Mouse (Mus musculus): ENCODE measurements around the gene Rev3l. TPM values are rescaled to one million over a fixed set of nuclear protein-coding genes. Genes with fewer than 3 reads are reported as not detected.

Gene Rev3l
- polyA plus RNA-seq, 1 experiment from 2014 or later, result 30.2 TPM

GRCm38 (mm10) chr10:39888621-39889020, 156.7 kb downstream of the Rev3l start:
- Histone ChIP-seq H3K27me3 (ENCODE audit: control insufficient read depth, insufficient read depth, low read length) (no peaks in the 10 kb centered on the region), H3K4me1 (ENCODE audit: control insufficient read depth, insufficient read depth, low read length) (no peaks in the 10 kb centered on the region), H3K36me3 (ENCODE audit: control insufficient read depth, insufficient read depth, low read length) (no peaks in the 10 kb centered on the region; the same call in 1 of the 2 replicates), H3K4me3 (ENCODE audit: low read length) (no peak overlapping the region), H3K9me3 (ENCODE audit: control insufficient read depth, low read length) (no peaks in the 10 kb centered on the region), H3K27ac (ENCODE audit: low read depth, low read length) (no peak overlapping the region), H3K9ac (ENCODE audit: low read depth, low read length) (no peak overlapping the region), H3K4me2 (replicated peaks; ENCODE audit: low read depth, low read length) (no peak overlapping the region)
- WGBS, result 41% methylated on average over 3 of the region's 3 CpGs
- ATAC-seq (ENCODE audit: low FRiP score, low TSS enrichment), result no peak

GRCm38 (mm10) chr10:39893702-39894697, 162.1 kb downstream of the Rev3l start:
- Histone ChIP-seq H3K4me1 (ENCODE audit: control insufficient read depth, insufficient read depth, low read length) (peaks cover 3% of the 10 kb centered on the region; the same call in 1 of the 2 replicates), H3K36me3 (ENCODE audit: control insufficient read depth, insufficient read depth, low read length) (no peaks in the 10 kb centered on the region; the same call in 1 of the 2 replicates), H3K4me2 (replicated peaks; ENCODE audit: low read depth, low read length) (no peak overlapping the region), H3K27ac (ENCODE audit: low read depth, low read length) (no peak overlapping the region), H3K9ac (ENCODE audit: low read depth, low read length) (no peak overlapping the region), H3K4me3 (ENCODE audit: low read length) (no peak overlapping the region), H3K27me3 (ENCODE audit: control insufficient read depth, insufficient read depth, low read length) (no peaks in the 10 kb centered on the region), H3K9me3 (ENCODE audit: control insufficient read depth, low read length) (no peaks in the 10 kb centered on the region)
- no peak for ATAC-seq (ENCODE audit: low FRiP score, low TSS enrichment)
- WGBS, result 76% methylated on average over 11 of the region's 11 CpGs

- H3K36me3 ChIP-seq (ENCODE audit: control insufficient read depth, insufficient read depth, low read length), result no peaks in the 10 kb centered on the region
- H3K4me2 ChIP-seq (replicated peaks; ENCODE audit: low read depth, low read length), result no peak overlapping the region
- ATAC-seq (ENCODE audit: low FRiP score, low TSS enrichment), result no peak
- 90% methylated on average over 5 of the region's 5 CpGs for WGBS
- no peaks in the 10 kb centered on the region for H3K27me3 ChIP-seq (ENCODE audit: control insufficient read depth, insufficient read depth, low read length)
- H3K4me1 ChIP-seq (ENCODE audit: control insufficient read depth, insufficient read depth, low read length), result peaks cover 7% of the 10 kb centered on the region; the same call in 1 of the 2 replicates
- H3K9ac ChIP-seq (ENCODE audit: low read depth, low read length), result no peak overlapping the region
- H3K9me3 ChIP-seq (ENCODE audit: control insufficient read depth, low read length), result 0 out of 2 replicates have a peak, but pooled peaks cover 2% of the 10 kb centered on the region
- no peak overlapping the region for H3K4me3 ChIP-seq (ENCODE audit: low read length)
- H3K27ac ChIP-seq (ENCODE audit: low read depth, low read length), result no peak overlapping the region
Observed at GRCm38 (mm10) chr10:39896503-39896902, 164.6 kb downstream of the Rev3l start.

GRCm38 (mm10) chr10:39898874-39899371, 167.0 kb downstream of the Rev3l start, which contains the start of gene Mfsd4b4:
Mfsd4b4 (minus strand) TSS chr10:39899238.
- Histone ChIP-seq H3K36me3 (ENCODE audit: control insufficient read depth, insufficient read depth, low read length) (no peaks in the 10 kb centered on the region), H3K27me3 (ENCODE audit: control insufficient read depth, insufficient read depth, low read length) (no peaks in the 10 kb centered on the region), H3K27ac (ENCODE audit: low read depth, low read length) (peak within 1 kb of the TSS; percentile 89), H3K4me1 (ENCODE audit: control insufficient read depth, insufficient read depth, low read length) (peaks cover 7% of the 10 kb centered on the region; the same call in 1 of the 2 replicates), H3K9me3 (ENCODE audit: control insufficient read depth, low read length) (0 out of 2 replicates have a peak, but pooled peaks cover 2% of the 10 kb centered on the region), H3K4me3 (ENCODE audit: low read length) (peak within 1 kb of the TSS; percentile 75), H3K4me2 (replicated peaks; ENCODE audit: low read depth, low read length) (peak within 1 kb of the TSS; percentile 68), H3K9ac (ENCODE audit: low read depth, low read length) (peak within 1 kb of the TSS; percentile 85)
- under 1% methylated on average over 40 of the region's 41 CpGs for WGBS
- peak; percentile 99 for ATAC-seq (ENCODE audit: low FRiP score, low TSS enrichment)

GRCm38 (mm10) chr10:39904191-39904590, 172.3 kb downstream of the Rev3l start:
- H3K9me3 ChIP-seq (ENCODE audit: control insufficient read depth, low read length), result 0 out of 2 replicates have a peak, but pooled peaks cover 2% of the 10 kb centered on the region
- no peak overlapping the region for H3K4me2 ChIP-seq (replicated peaks; ENCODE audit: low read depth, low read length)
- no peak overlapping the region for H3K9ac ChIP-seq (ENCODE audit: low read depth, low read length)
- H3K27me3 ChIP-seq (ENCODE audit: control insufficient read depth, insufficient read depth, low read length), result no peaks in the 10 kb centered on the region
- WGBS, result 79% methylated on average over 3 of the region's 3 CpGs
- H3K4me1 ChIP-seq (ENCODE audit: control insufficient read depth, insufficient read depth, low read length), result 0 out of 2 replicates have a peak, but pooled peaks cover 4% of the 10 kb centered on the region
- no peak overlapping the region for H3K27ac ChIP-seq (ENCODE audit: low read depth, low read length)
- H3K36me3 ChIP-seq (ENCODE audit: control insufficient read depth, insufficient read depth, low read length), result no peaks in the 10 kb centered on the region
- ATAC-seq (ENCODE audit: low FRiP score, low TSS enrichment), result no peak
- no peak overlapping the region for H3K4me3 ChIP-seq (ENCODE audit: low read length)

- Histone ChIP-seq H3K4me3 (ENCODE audit: low read length) (no peak overlapping the region), H3K9me3 (ENCODE audit: control insufficient read depth, low read length) (no peaks in the 10 kb centered on the region), H3K9ac (ENCODE audit: low read depth, low read length) (no peak overlapping the region), H3K27me3 (ENCODE audit: control insufficient read depth, insufficient read depth, low read length) (no peaks in the 10 kb centered on the region), H3K4me2 (replicated peaks; ENCODE audit: low read depth, low read length) (no peak overlapping the region), H3K27ac (ENCODE audit: low read depth, low read length) (no peak overlapping the region), H3K4me1 (ENCODE audit: control insufficient read depth, insufficient read depth, low read length) (no peaks in the 10 kb centered on the region), H3K36me3 (ENCODE audit: control insufficient read depth, insufficient read depth, low read length) (no peaks in the 10 kb centered on the region)
- whole genome bisulfite sequencing, result 52% methylated on average over 10 of the region's 10 CpGs
- ATAC-seq (ENCODE audit: low FRiP score, low TSS enrichment), result no peak
Observed at GRCm38 (mm10) chr10:39906799-39907658, 175.1 kb downstream of the Rev3l start.

GRCm38 (mm10) chr10:39908768-39909441, 177.0 kb downstream of the Rev3l start:
- no peaks in the 10 kb centered on the region for H3K36me3 ChIP-seq (ENCODE audit: control insufficient read depth, insufficient read depth, low read length)
- no peaks in the 10 kb centered on the region for H3K27me3 ChIP-seq (ENCODE audit: control insufficient read depth, insufficient read depth, low read length)
- H3K4me2 ChIP-seq (replicated peaks; ENCODE audit: low read depth, low read length), result no peak overlapping the region
- H3K4me1 ChIP-seq (ENCODE audit: control insufficient read depth, insufficient read depth, low read length), result no peaks in the 10 kb centered on the region
- no peak overlapping the region for H3K27ac ChIP-seq (ENCODE audit: low read depth, low read length)
- H3K4me3 ChIP-seq (ENCODE audit: low read length), result no peak overlapping the region
- no peak for ATAC-seq (ENCODE audit: low FRiP score, low TSS enrichment)
- H3K9ac ChIP-seq (ENCODE audit: low read depth, low read length), result no peak overlapping the region
- H3K9me3 ChIP-seq (ENCODE audit: control insufficient read depth, low read length), result no peaks in the 10 kb centered on the region
- 70% methylated on average over 13 of the region's 13 CpGs for WGBS

- Histone ChIP-seq H3K36me3 (ENCODE audit: control insufficient read depth, insufficient read depth, low read length) (no peaks in the 10 kb centered on the region), H3K4me3 (ENCODE audit: low read length) (no peak overlapping the region), H3K9me3 (ENCODE audit: control insufficient read depth, low read length) (no peaks in the 10 kb centered on the region), H3K27ac (ENCODE audit: low read depth, low read length) (no peak overlapping the region), H3K4me2 (replicated peaks; ENCODE audit: low read depth, low read length) (no peak overlapping the region), H3K9ac (ENCODE audit: low read depth, low read length) (no peak overlapping the region), H3K27me3 (ENCODE audit: control insufficient read depth, insufficient read depth, low read length) (no peaks in the 10 kb centered on the region), H3K4me1 (ENCODE audit: control insufficient read depth, insufficient read depth, low read length) (no peaks in the 10 kb centered on the region)
- no peak for ATAC-seq (ENCODE audit: low FRiP score, low TSS enrichment)
Observed at GRCm38 (mm10) chr10:39912616-39913015, 180.7 kb downstream of the Rev3l start.
